Mouse (Mus musculus) forelimb bud, embryonic 11.5 days (tissue): ENCODE results near the gene Tnk1.

Experiments
- DNase-seq: peaks from one replicate; pipeline ENCODE4 v3.0.0-alpha.2; 2012; ENCODE audit warnings: low read depth, low spot score

Gene Tnk1

GRCm38 (mm10) chr11:69837952-69838713 lies 20.4 kb downstream of the Tnk1 start, which contains the start of gene Tmem256:
Tmem256 (plus strand) TSS chr11:69838514.
- DNase-seq = peak; percentile 97

GRCm38 (mm10) chr11:69837604-69837951 lies 21.0 kb downstream of the Tnk1 start, which contains the start of gene Nlgn2:
Nlgn2 (minus strand) TSS chr11:69837784.
- no peak for DNase-seq

GRCm38 (mm10) chr11:69836703-69837576 lies 21.6 kb downstream of the Tnk1 start:
- no peak for DNase-seq

GRCm38 (mm10) chr11:69835966-69836335 lies 22.6 kb downstream of the Tnk1 start:
- no peak for DNase-seq

GRCm38 (mm10) chr11:69835326-69835965 lies 23.1 kb downstream of the Tnk1 start:
- no peak for DNase-seq

- DNase-seq = no peak
Measured at GRCm38 (mm10) chr11:69834001-69834549, 24.5 kb downstream of the Tnk1 start.

- no peak for DNase-seq
Measured at GRCm38 (mm10) chr11:69833554-69833953, 25.0 kb downstream of the Tnk1 start.

GRCm38 (mm10) chr11:69828832-69829231 lies 29.7 kb downstream of the Tnk1 start:
- no peak for DNase-seq

- DNase-seq = no peak
Measured at GRCm38 (mm10) chr11:69823456-69823855, 35.1 kb downstream of the Tnk1 start.

GRCm38 (mm10) chr11:69822080-69822479 lies 36.5 kb downstream of the Tnk1 start, which contains the start of gene Spem1:
Spem1 (minus strand) TSS chr11:69822180.
- no peak for DNase-seq

GRCm38 (mm10) chr11:69818871-69819270 lies 39.7 kb downstream of the Tnk1 start:
- no peak for DNase-seq

- no peak for DNase-seq
Measured at GRCm38 (mm10) chr11:69818365-69818764, 40.2 kb downstream of the Tnk1 start, which contains the start of gene Spem2. Spem2 (minus strand) TSS chr11:69818465.

GRCm38 (mm10) chr11:69816520-69816919 lies 42.0 kb downstream of the Tnk1 start:
- DNase-seq = no peak

- DNase-seq = no peak
Measured at GRCm38 (mm10) chr11:69815155-69815554, 43.4 kb downstream of the Tnk1 start, which contains the start of gene Gm39566. Gm39566 (minus strand) TSS chr11:69815298.

GRCm38 (mm10) chr11:69810280-69810679 lies 48.2 kb downstream of the Tnk1 start:
- DNase-seq = no peak

GRCm38 (mm10) chr11:69807641-69808040 lies 50.9 kb downstream of the Tnk1 start:
- no peak for DNase-seq

GRCm38 (mm10) chr11:69806378-69806777 lies 52.2 kb downstream of the Tnk1 start:
- DNase-seq = no peak

- no peak for DNase-seq
Measured at GRCm38 (mm10) chr11:69804972-69805909, 53.3 kb downstream of the Tnk1 start, which contains the start of gene Tmem102. Tmem102 (minus strand) TSS chr11:69805624.

GRCm38 (mm10) chr11:69804652-69804940 lies 53.9 kb downstream of the Tnk1 start:
- no peak for DNase-seq

GRCm38 (mm10) chr11:69803786-69804651 lies 54.5 kb downstream of the Tnk1 start:
- peak; percentile 57 for DNase-seq
